Mouse (Mus musculus) granulocyte monocyte progenitor cell, adult 5-6 weeks (primary cell): ENCODE results near the gene Cdk5rap2. TPM values are rescaled to one million over a fixed set of nuclear protein-coding genes. Genes with fewer than 3 reads are reported as not detected.

Experiments used
- ATAC-seq: replicated peaks from 2 replicates; pipeline ENCODE4 v1.8.0; 2016; ENCODE audit warnings: mild to moderate bottlenecking, moderate TSS enrichment, inconsistent platforms; ENCODE audit not compliant: poor library complexity, severe bottlenecking
- total RNA-seq, 2 experiments: library from RNA; stranded (forward) in 1 of 2; stranded (reverse) in 1 of 2; fragments of 200-712, 200-1000 nt in 1 of 2; fragments of >200 nt in 1 of 2; fragmentation: Nextera tagmentation in 1 of 2; gene quantifications; 2 replicates each; pipeline ENCODE4 v1.2.3; 2014 to 2017

Gene Cdk5rap2
- total RNA-seq, 2 experiments from 2014 or later, result 14.9 to 27.2 TPM

- no peak for ATAC-seq
Observed at GRCm38 (mm10) chr4:70219776-70220175, 190.5 kb downstream of the Cdk5rap2 start.

- ATAC-seq, result no peak
Observed at GRCm38 (mm10) chr4:70185971-70186370, 224.3 kb downstream of the Cdk5rap2 start.

Other genes with a start within 250 kb of the Cdk5rap2 start
- gene Megf9, start 124.6 kb upstream of the Cdk5rap2 start, total RNA-seq (2014; fragmentation: Nextera tagmentation), result 9.6 and 14.1 TPM in 2 replicates
- gene Megf9, start 124.6 kb upstream of the Cdk5rap2 start, total RNA-seq (2017), result 11.6 and 12.5 TPM in 2 replicates